Mouse (Mus musculus) layer of hippocampus, postnatal 36 days (tissue): ENCODE data around the gene Gm49380. TPM values are rescaled to one million over a fixed set of nuclear protein-coding genes. Genes with fewer than 3 reads are reported as not detected.

Source experiments
- DNase-seq, 2 experiments: peaks; one replicate each; pipeline ENCODE4 v3.0.0; 2022
- total RNA-seq, 2 experiments: library from RNA; stranded (reverse); gene quantifications; 2 replicates each; pipeline ENCODE4 v1.2.3; 2021

Gene Gm49380
- total RNA-seq, 2 experiments from 2014 or later, result 0.35 to 0.61 TPM

GRCm38 (mm10) chr9:44047071-44047470 is 66.2 kb downstream of the Gm49380 start:
- no peak for DNase-seq

GRCm38 (mm10) chr9:44046426-44046825 is 66.9 kb downstream of the Gm49380 start:
- DNase-seq, result no peak

DNA sequence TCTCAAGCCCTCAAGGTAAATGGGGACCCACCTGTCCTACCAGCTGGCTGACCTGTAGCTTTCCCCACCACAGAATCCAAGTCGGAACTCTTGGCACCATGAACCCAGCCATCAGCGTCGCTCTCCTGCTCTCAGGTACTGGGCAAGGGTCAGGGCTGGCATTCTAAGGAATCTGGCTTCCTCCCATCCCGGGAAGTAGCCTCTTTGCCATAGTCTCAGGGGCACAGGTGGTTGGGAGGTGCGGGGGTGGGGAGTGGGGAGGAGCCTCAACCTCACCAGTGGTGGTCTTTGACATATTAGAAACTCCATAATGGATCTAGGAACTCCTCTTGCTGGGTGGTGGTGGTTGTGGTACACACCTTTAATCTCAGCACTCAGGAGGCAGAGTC is 67.4 kb downstream of the Gm49380 start:
- no peak for DNase-seq

DNA sequence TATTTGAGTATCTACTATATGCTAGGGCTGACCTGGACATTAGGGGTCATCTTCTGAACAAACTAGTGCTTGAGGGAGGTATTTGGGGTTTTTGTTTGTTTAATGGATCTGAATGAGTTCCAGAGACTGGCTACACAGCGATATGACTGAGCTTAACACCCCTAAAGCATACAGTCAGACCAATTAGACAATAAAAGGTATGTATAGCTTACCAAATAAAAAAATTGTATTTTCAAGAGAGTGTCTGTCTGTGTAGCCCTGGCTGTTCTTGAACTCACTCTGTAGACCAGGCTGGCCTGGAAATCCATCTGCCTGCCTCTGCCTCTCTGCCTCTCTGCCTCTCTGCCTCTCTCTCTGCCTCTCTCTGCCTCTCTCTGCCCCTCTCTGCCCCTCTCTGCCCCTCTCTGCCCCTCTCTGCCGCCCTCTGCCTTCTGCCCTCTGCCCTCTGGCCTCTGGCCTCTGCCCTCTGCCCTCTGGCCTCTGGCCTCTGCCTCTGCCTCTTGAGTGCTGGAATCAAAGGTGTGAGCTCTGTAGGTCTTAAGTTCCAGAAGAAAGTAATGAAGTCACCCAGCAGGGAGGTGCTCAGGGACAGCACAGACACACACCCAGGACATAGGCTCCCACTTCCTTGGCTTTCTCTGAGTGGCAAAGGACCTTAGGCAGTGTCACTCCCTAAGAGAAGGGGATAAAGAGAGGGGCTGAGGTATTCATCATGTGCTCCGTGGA is 68.0 kb downstream of the Gm49380 start:
- DNase-seq, result no peak

GRCm38 (mm10) chr9:44044426-44045157 is 68.7 kb downstream of the Gm49380 start:
- DNase-seq, result no peak

DNA sequence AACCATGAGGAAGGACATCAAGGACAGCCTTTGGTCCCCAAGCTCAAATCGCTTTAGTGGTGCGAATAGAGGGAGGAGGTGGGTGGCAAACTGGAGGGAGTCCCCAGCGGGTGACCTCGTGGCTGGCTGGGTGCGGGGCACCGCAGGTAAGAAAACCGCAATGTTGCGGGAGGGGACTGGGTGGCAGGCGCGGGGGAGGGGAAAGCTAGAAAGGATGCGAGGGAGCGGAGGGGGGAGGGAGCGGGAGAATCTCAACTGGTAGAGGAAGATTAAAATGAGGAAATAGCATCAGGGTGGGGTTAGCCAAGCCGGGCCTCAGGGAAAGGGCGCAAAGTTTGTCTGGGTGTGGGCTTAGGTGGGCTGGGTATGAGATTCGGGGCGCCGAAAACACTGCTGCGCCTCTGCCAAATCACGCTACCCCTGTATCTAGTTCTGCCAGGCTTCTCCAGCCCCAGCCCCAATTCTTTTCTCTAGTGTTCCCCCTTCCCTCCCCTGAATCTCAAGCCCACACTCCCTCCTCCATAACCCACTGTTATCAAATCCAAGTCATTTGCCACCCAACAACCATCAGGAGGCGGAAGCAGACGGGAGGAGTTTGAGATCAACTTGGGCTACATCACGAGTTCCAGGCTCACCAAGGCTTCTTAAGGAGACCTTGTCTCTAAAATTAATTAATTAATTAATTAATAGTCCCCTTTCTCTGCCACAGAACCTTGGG is 69.4 kb downstream of the Gm49380 start:
- no peak for DNase-seq

- DNase-seq, result peak; percentile 72 to 74
These were observed 70.2 kb downstream of the Gm49380 start, which contains the start of gene Thy1 for GRCm38 (mm10) chr9:44042836-44043707. TSS of gene Thy1 (plus strand) at chr9:44043384.

- DNase-seq, result no peak
These were observed 71.0 kb downstream of the Gm49380 start for GRCm38 (mm10) chr9:44042396-44042680.

- no peak for DNase-seq
These were observed 71.5 kb downstream of the Gm49380 start for GRCm38 (mm10) chr9:44041511-44042395.

DNA sequence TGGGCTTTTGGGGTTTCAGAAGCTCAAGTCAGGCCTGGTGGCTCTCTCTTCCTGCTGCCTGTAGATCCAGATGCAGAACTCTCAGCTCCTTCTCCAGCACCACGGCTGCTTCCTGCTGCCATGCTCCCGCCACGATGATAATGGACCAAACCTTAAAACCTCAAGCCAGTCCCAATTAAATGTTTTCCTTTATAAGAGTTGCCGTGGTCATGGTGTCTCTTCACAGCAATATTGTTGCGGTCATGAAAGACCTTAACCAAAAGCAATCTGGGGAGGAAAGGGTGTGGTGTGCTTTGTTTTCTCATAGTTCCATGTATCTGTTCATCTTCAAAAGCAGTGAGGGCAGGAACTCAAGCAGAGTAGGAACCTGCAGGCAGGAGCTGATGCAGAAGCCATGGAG is 76.2 kb downstream of the Gm49380 start:
- no peak for DNase-seq

DNA sequence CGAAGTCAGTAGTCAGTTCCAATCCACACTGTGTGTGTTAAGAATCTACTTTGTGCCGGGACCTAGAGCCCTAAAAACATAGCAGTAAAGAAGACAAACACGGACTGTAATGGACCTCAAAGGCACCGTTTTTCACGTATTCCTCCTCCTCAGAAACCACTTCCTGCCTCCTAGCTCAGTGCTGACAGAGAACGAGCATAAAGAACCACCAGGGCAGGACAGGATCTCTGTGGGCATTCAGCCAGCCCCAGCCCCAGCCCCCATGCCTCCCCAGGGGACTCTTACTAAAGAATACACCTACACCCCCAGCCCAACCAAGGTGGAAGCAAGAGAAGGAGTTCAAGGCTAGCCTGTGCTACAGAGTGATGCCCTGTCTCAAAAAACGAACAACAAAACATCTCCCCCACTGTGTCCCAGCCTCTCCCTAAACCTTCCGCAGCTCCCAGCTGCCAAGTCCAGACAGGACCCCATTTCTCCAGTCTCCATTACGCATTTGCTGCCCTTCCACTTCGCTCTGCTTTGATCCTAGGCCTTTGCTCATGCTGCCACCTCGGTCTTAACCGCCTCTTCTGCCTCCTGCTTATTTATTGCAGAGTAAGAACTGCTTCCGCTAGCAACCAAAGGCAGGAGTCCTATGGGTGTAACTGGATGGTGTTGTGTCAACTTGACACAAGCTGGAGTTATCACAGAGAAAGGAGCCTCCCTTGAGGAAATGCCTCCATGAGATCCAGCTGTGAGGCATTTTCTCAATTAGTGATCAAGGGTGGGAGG is 79.2 kb downstream of the Gm49380 start:
- no peak for DNase-seq

DNA sequence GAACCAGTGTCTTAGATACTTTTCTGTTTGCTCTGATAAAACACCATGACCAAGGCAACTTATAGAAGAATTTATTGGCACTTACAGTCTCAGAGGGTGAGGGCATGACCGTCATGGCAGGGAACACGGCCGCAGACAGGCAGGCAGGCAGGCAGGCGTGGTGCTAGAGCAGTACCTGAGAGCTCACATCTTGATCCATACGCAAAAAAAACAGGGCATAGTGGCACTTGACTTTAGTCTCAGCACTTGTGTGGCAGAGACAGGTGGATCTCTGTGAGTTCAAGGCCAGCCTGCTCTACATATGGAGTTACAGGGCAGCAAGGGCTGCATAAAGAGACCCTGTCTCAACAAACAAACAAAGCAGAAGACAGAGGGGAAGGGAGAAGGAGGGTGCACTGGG is 80.0 kb downstream of the Gm49380 start:
- DNase-seq, result no peak

DNA sequence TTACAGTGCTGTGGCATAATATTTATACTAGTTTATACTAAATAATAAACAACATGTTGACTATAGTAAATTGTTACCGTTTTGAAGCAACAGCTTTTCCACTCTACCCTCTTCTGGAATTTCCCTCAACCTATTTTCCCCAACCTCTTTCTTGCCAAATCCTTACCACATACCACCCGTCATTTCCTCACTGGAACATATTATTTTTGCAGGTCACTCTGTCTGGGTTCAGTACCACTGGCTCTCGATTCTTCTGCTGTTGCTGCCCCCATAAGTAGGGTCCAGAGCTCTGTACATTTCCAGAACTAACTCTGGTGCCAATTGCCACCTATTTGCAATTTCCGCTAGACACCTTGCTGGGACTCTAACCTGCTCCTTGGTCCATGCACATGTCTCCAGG is 81.4 kb downstream of the Gm49380 start:
- no peak for DNase-seq

DNA sequence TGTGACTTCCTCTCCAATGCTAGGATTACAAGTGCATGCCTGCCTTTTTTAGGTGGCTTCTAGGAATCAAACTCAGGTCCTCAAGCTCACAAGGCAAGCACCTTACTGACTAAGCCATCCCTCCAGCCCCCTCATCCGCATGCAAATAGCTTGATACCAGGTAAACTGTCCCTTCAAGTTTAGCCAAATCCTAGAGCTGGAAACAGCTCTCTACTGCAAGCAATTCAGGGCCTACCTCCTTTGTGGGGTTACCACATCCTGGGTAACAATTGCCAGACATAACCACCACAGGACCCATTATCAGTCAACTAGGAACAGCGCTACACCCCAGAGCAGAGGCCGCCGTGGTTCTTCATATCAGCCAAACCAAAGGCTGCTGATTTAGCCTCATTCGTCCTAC is 82.2 kb downstream of the Gm49380 start:
- no peak for DNase-seq

DNA sequence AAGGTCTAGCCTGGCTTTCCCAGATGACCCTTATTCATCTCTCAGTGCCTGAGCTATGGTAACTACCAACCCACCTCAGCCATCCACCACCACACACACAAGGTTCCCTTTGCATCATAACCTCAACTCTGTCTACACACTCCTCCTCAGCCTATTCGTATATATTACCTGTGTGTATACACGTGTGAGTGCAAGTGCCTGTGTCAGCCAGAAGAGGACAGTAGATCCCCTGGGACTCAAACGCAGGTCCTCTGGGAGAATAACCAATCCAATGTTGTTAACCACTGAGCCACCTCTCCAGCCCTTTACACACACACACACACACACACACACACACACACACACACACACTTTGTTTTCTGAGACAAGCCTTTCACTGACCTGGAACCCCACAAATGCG is 82.7 kb downstream of the Gm49380 start:
- no peak for DNase-seq

GRCm38 (mm10) chr9:44029580-44030236 is 83.6 kb downstream of the Gm49380 start:
- no peak for DNase-seq

GRCm38 (mm10) chr9:44024096-44024495 is 89.2 kb downstream of the Gm49380 start:
- DNase-seq, result no peak

- DNase-seq, result no peak
These were observed 91.0 kb downstream of the Gm49380 start for GRCm38 (mm10) chr9:44022100-44022847.

DNA sequence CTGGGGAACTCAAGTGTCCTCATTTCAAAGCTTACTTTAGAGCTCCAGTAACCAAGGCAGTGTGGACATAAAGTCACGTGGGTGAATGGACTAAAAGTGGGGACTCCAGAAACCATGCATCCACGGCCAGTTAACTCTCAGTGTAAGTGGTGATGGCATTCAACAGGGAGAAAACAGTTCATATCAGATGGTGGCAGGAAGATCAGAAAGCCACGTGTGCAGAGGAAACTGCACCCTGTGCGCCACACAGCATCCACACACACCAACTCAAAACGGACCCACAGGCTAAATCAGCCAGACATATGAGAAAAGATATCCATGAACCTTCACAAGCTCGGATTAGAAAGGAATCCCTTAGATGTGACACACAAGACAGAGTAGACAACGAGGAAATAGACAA is 93.3 kb downstream of the Gm49380 start:
- no peak for DNase-seq
